Mouse (Mus musculus) E14TG2a.4 (cell line): ENCODE measurements around the gene Nlrp6.

Experiments
- H3K27me3 ChIP-seq: 2 replicates; pipeline ENCODE4 v1.6.1; 2014; ENCODE audit warnings: low read length, control low read depth; ENCODE audit not compliant: insufficient read depth
- H3K36me3 ChIP-seq: 2 replicates; pipeline ENCODE4 v1.6.1; 2014; ENCODE audit warnings: low read length, control low read depth; ENCODE audit not compliant: insufficient read depth
- H3K4me1 ChIP-seq: replicated peaks from 2 replicates; pipeline ENCODE4 v1.6.1; 2014; ENCODE audit warnings: low read depth, low read length, control low read depth
- H3K4me3 ChIP-seq: replicated peaks from 2 replicates; pipeline ENCODE4 v1.5.1; 2014; ENCODE audit warnings: mild to moderate bottlenecking, low read length
- H3K9me3 ChIP-seq: 2 replicates; pipeline ENCODE4 v1.6.1; 2014; ENCODE audit warnings: low read length, control low read depth
- CTCF ChIP-seq: conservative IDR thresholded peaks from 2 replicates; pipeline ENCODE4 v1.5.1; 2014; ENCODE audit warnings: low read length
- NANOG ChIP-seq: IDR thresholded peaks from 2 replicates; pipeline ENCODE4 v1.6.1; 2014; ENCODE audit warnings: borderline replicate concordance, low read length, mixed read lengths
- POU5F1 ChIP-seq: IDR thresholded peaks from 2 replicates; pipeline ENCODE4 v1.6.1; 2014; ENCODE audit warnings: low read length, borderline replicate concordance

Nlrp6 gene

GRCm38 (mm10) chr7:140949255-140949654 is 28.6 kb downstream of the Nlrp6 start:
- H3K9me3 ChIP-seq, result no peaks in the 10 kb centered on the region
- no peaks in the 10 kb centered on the region for H3K27me3 ChIP-seq
- H3K4me3 ChIP-seq, result no peak overlapping the region
- H3K4me1 ChIP-seq, result peaks cover 90% of the 10 kb centered on the region
- H3K36me3 ChIP-seq, result peaks cover 98% of the 10 kb centered on the region
- TF ChIP-seq CTCF, result no peak
- no peak for TF ChIP-seq NANOG
- no peak for TF ChIP-seq POU5F1

DNA sequence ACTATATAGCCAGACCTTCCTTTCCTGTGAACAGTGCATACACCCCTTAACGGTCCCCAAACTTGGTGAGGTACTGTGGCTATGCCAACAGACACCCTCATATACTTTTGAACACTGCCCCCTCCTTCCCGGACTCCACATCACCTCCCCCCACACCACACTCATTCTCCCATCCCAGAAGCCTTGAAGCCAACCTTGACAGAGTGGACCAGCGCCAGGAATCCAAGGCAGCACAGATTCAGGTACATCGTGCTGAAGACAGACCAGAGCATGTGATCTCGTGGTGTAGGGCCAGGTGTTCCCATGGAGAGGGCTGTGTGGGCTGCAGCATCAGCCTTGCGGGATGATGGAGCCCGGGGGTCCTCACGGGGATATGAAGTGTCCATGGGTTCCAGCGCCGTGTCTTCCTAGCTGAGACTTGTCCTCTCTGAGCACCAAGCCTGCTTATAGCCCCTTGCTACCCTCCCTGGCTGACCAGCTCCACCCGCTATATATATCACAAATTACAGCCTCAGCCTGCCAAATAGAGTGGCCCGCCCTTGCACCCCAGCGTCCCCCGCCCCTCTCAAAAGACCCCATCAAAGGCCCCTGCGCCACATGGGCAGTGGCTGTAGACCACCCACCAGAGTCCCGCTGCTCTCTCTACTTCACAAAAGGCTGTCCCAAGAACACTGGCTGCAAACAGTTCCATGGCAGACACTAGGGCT is 29.3 kb downstream of the Nlrp6 start, which contains the start of gene Ifitm5:
Ifitm5 (minus strand) TSS at position 468 of the 707 bp plus-strand sequence.
- TF ChIP-seq NANOG (no peak), CTCF (no peak), POU5F1 (no peak)
- Histone ChIP-seq H3K9me3 (no peaks in the 10 kb centered on the region), H3K36me3 (peaks cover 97% of the 10 kb centered on the region), H3K27me3 (no peaks in the 10 kb centered on the region), H3K4me3 (peak within 1 kb of the TSS; percentile 93), H3K4me1 (peaks cover 89% of the 10 kb centered on the region)

- no peak for TF ChIP-seq POU5F1
- no peak for TF ChIP-seq CTCF
- TF ChIP-seq NANOG, result no peak
- Histone ChIP-seq H3K9me3 (no peaks in the 10 kb centered on the region), H3K36me3 (peaks cover 87% of the 10 kb centered on the region), H3K27me3 (no peaks in the 10 kb centered on the region), H3K4me3 (peak overlapping the region; percentile 93), H3K4me1 (peaks cover 84% of the 10 kb centered on the region)
These were observed 30.3 kb downstream of the Nlrp6 start for GRCm38 (mm10) chr7:140951051-140951450.

DNA sequence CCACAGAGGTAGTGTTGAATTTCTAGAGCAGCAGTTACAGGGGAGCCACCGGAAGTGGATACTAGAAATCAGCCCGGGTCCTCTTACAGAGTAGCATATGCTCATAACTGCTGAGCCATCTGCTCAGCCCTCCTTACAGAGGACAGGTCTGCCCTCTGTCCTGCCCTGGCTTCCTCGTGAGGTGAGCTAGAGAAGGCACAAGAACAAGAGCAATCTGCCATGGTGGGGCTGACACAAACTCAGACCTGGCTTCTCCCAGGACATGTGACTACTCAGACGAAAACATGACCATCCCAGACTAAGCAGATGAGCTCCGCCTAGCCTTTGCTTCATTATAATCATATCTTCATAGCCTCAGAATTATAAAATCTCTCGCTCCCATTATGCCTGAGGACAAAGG is 31.1 kb downstream of the Nlrp6 start:
- Histone ChIP-seq H3K27me3 (no peaks in the 10 kb centered on the region), H3K4me1 (peaks cover 84% of the 10 kb centered on the region), H3K9me3 (no peaks in the 10 kb centered on the region), H3K4me3 (peak overlapping the region; percentile 93), H3K36me3 (peaks cover 80% of the 10 kb centered on the region)
- no peak for TF ChIP-seq CTCF

GRCm38 (mm10) chr7:140952441-140952840 is 31.7 kb downstream of the Nlrp6 start:
- Histone ChIP-seq H3K27me3 (no peaks in the 10 kb centered on the region), H3K9me3 (no peaks in the 10 kb centered on the region), H3K4me3 (peak overlapping the region; percentile 93), H3K4me1 (peaks cover 87% of the 10 kb centered on the region), H3K36me3 (peaks cover 73% of the 10 kb centered on the region)
- no peak for TF ChIP-seq NANOG
- TF ChIP-seq CTCF, result no peak
- TF ChIP-seq POU5F1, result no peak

- Histone ChIP-seq H3K4me1 (peaks cover 86% of the 10 kb centered on the region), H3K27me3 (no peaks in the 10 kb centered on the region), H3K4me3 (peak overlapping the region; percentile 93), H3K9me3 (no peaks in the 10 kb centered on the region), H3K36me3 (peaks cover 66% of the 10 kb centered on the region)
- TF ChIP-seq NANOG, result no peak
- no peak for TF ChIP-seq CTCF
- TF ChIP-seq POU5F1, result no peak
These were observed 32.4 kb downstream of the Nlrp6 start for GRCm38 (mm10) chr7:140953133-140953532.

- no peaks in the 10 kb centered on the region for H3K9me3 ChIP-seq
- H3K4me1 ChIP-seq, result peaks cover 86% of the 10 kb centered on the region
These were observed 33.4 kb downstream of the Nlrp6 start for GRCm38 (mm10) chr7:140953800-140954732.

GRCm38 (mm10) chr7:140954733-140955071 is 34.0 kb downstream of the Nlrp6 start:
- TF ChIP-seq NANOG (no peak), CTCF (no peak), POU5F1 (no peak)
- Histone ChIP-seq H3K27me3 (no peaks in the 10 kb centered on the region), H3K4me1 (peaks cover 82% of the 10 kb centered on the region), H3K4me3 (peak overlapping the region; percentile 93), H3K36me3 (peaks cover 50% of the 10 kb centered on the region), H3K9me3 (no peaks in the 10 kb centered on the region)

More at GRCm38 (mm10) chr7:140953800-140954732, 33.4 kb downstream of the Nlrp6 start:
- H3K27me3 ChIP-seq, result no peaks in the 10 kb centered on the region
- peak overlapping the region; percentile 93 for H3K4me3 ChIP-seq
- TF ChIP-seq POU5F1 (no peak), NANOG (no peak), CTCF (no peak)
- H3K36me3 ChIP-seq, result peaks cover 57% of the 10 kb centered on the region
